Mouse (Mus musculus) testis, adult 10 weeks (tissue): ENCODE results near the gene Tbc1d10c. TPM values are rescaled to one million over a fixed set of nuclear protein-coding genes. Genes with fewer than 3 reads are reported as not detected.

Experiments
- polyA plus RNA-seq: library from polyadenylated mRNA; stranded (reverse); fragments of 350-450 nt; fragmentation: Illumina TruSeq; extraction: RNeasy Lipid Tissue Mini Kit (QIAGEN cat#74804); gene quantifications from one replicate; pipeline ENCODE4 v1.2.3, GENCODE M21; 2014; ENCODE audit warnings: low read depth, low replicate concordance

Gene Tbc1d10c
- polyA plus RNA-seq: not detected

GRCm38 (mm10) chr19:4190831-4191334, at the start of gene Tbc1d10c:
Gene Tbc1d10c (minus strand): TSS chr19:4191284.

DNA sequence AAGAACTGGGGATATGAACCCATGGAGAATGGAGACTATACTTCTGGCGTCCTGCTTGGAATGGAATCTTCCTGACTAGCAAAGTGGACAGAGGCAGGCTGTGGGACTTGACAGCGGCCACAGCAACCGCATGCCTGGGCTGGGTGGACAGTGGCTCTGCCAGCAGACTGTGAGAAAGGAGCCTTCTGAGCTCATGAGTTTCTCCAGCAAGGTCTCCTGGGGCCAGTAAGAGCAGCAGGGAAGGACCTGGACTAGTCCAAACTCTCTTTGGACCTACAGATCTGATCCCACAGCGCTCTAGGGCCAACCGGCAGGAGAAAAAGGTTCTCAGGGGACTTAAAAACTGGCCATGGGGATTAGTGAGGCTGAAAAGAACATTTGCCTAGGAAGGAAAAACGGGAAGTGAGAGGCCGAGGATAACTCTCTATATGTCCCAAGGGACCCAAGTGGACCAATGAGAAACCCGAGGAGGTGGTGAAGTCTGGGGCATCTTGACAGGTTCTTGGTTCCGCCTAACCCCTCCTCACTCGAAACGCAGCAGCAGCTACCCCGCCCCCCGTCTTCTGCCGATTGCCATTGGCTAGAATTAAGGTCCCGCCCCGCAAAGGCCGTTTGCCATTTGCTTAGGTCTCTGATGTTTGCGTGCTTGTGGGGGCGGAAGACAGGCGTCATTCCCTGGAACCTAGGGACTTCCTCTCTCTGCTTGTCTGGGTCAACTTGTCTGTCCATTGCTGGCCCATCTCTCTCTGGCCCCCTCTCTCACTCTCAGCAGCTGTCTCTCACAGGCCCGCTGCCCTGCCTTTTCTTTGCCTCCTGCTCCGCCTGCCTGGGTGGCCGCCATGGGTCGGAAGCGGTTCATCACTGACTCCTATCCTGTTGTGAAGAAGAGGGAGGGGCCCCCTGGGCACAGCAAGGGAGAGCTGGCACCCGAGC, 40.4 kb upstream of the Tbc1d10c start, which contains the start of gene Pold4:
Gene Pold4 (plus strand): TSS at position 647 of the 933 bp plus-strand sequence.

DNA sequence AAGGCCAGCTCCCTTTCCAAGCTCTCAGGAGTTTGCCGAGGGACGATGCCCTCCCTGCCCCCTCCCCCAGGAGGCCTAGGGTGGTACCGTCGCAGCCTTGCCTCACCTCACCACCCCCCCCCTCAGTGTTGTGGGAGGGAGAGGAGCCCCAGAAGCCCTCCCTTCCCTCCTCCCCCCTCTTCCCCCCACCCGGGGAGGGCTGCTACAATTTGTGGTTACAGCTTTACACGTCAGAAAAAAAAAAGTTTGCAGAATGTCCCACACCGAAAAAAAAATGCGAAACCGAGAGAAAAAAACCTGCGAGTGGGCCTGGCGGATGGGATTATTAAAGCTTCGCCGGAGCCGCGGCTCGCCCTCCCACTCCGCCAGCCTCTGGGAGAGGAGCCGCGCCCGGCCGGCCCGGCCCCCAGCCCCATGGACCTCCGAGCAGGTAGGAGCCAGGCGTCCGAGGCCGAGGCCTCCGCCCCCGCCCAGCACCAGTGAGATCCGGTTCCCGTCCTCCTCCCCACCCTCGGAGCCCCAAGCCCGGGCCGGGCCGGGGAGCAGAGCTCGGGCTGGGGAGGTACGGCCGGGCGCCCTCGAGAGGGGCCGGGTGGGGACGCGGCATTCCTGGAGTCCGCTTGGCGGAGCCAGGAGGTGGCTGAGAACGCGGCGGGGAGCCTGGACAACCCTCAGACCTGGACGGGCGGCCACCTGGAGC, 23.1 kb upstream of the Tbc1d10c start, which contains the start of the genes Clcf1 and AC109138.7:
Gene Clcf1 (plus strand): TSS at position 168 of the 700 bp plus-strand sequence.
Gene AC109138.7 (plus strand): TSS at position 287 of the 700 bp plus-strand sequence.

DNA sequence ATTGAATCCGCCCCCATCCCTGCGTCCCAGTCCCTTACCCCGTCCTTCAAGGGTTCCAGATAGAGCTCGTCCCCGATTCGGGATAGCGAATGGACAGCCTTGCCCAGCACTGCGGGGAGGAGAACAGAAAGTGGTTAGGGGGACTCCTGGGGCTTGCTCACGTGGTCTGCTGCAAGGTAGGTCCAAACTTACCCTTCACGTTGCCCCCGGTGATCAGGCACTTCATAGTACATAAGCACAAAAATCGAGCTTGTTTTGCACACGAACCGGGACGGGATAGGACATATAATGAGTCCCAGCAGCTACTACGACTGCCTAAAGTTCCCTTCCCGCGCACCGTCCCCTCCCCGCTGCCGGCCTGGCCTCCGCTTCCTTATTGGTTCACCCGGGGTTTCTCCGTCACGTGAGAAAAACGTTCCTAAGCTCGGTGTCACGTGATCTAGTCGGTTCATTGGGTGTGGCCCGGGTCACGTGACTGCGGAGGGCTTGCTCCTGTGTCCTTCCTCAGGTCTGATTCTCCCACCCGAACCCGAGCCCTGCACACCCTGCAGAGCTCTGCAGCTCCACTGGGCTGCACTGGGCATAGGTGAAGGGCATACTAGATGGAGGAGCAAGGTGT, 10.3 kb upstream of the Tbc1d10c start, which contains the start of gene Rad9a:
Gene Rad9a (minus strand): TSS at position 372 of the 619 bp plus-strand sequence.

GRCm38 (mm10) chr19:4191528-4192250, 605 bp upstream of the Tbc1d10c start, which contains the start of gene Ppp1ca:
Gene Ppp1ca (plus strand): TSS chr19:4192065.

DNA sequence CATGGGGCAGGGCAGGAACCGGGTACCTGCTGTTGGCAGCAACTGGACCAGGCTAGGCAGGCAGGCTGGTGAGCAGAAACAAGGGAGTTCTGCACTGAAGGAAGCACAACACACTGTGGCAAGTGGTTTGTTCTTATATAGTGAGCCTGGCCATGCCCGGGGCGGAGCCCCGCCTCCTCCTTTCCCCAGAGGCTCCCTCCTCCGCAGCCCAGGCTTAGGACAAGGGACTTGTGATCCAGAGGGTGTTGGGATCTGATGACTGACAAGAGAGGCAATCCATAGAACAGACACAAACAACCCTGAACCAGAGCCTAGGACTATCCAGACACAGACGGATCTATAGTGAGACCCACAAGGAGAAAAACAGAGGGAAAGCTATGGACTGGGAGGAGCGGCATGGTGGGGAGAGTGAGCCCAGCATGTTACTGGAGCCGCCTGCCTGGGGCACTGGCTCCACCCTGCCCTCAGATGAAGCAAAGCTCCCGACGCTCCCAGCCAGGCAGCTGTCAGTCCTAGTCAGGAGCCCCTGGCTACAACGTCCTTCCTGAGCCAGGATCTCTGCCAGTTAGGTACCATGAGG, 15.6 kb downstream of the Tbc1d10c start, which contains the start of gene Carns1:
Gene Carns1 (minus strand): TSS at position 112 of the 580 bp plus-strand sequence.

GRCm38 (mm10) chr19:4162646-4163542, 28.2 kb downstream of the Tbc1d10c start, which contains the start of gene Rps6kb2:
Gene Rps6kb2 (minus strand): TSS chr19:4163354.

GRCm38 (mm10) chr19:4153232-4153654, 37.8 kb downstream of the Tbc1d10c start, which contains the start of gene Ptprcap:
Gene Ptprcap (plus strand): TSS chr19:4153604.

DNA sequence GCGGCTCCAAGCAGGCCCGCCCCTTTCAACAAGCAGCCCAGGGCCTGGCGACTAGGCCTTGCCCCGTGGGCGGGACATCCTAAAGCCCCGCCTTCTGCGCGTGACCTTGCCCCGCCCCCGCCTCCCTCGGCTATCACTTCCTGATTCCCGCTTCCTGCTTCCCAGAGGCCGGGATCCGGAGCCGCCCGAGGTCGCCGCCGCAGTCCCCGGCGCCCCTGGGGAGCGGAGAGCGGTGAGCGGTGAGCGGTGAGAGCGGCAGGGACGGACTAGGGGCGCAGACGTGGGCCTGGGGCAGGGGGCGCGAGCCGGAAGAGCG, 42.6 kb downstream of the Tbc1d10c start, which contains the start of gene Coro1b:
Gene Coro1b (plus strand): TSS at position 129 of the 316 bp plus-strand sequence.

DNA sequence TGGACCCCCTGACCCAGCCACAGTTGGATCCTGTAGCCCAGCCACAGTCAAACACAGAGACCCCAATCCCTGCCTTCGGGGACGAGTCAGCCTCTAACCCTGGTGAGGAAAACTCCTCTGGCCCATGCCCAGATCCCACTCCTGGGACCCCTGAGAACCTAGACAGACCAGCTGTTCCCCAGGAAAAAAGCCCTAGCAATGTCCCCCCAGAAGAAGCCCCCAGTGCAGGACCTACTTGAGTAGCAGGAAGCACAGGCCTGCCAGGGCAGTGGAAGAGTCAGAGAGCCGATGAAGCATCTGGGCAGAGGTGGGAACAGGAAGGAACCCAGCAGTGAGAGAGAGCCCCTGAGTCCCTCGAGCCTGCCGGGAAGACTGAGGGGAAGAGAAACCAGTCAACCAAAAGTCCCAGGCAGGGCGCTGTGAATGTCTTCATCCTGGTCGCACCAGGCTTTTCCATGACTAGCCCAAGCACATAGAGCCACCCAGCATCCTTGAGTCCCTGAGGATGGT, 47.3 kb downstream of the Tbc1d10c start, which contains the start of gene Cabp4:
Gene Cabp4 (minus strand): TSS at position 275 of the 510 bp plus-strand sequence.

GRCm38 (mm10) chr19:4139446-4139845, 51.6 kb downstream of the Tbc1d10c start, which contains the start of gene Gpr152:
Gene Gpr152 (plus strand): TSS chr19:4139787.

Other genes with a start within 250 kb of the Tbc1d10c start
- gene Aldh3b3, start 232.6 kb downstream of the Tbc1d10c start, polyA plus RNA-seq: 0.28 TPM
- 2.5 TPM for gene Aldh3b2, start 219.0 kb downstream of the Tbc1d10c start, polyA plus RNA-seq
- gene Acy3, start 204.7 kb downstream of the Tbc1d10c start, polyA plus RNA-seq: 0.48 TPM
- gene Tbx10, start 198.5 kb downstream of the Tbc1d10c start, polyA plus RNA-seq: not detected
- gene Nudt8, start 190.7 kb downstream of the Tbc1d10c start, polyA plus RNA-seq: not detected
- not detected for gene Gm49405, start 190.7 kb downstream of the Tbc1d10c start, polyA plus RNA-seq
- not detected for gene Doc2g, start 188.0 kb downstream of the Tbc1d10c start, polyA plus RNA-seq
- 5.9 TPM for gene Ndufv1, start 178.5 kb downstream of the Tbc1d10c start, polyA plus RNA-seq
- 5.3 TPM for gene Gstp1, start 153.3 kb downstream of the Tbc1d10c start, polyA plus RNA-seq
- not detected for gene Gstp2, start 145.3 kb downstream of the Tbc1d10c start, polyA plus RNA-seq
- not detected for gene Gstp3, start 131.7 kb downstream of the Tbc1d10c start, polyA plus RNA-seq
- gene Cabp2, start 109.7 kb downstream of the Tbc1d10c start, polyA plus RNA-seq: not detected
- gene Cdk2ap2, start 94.1 kb downstream of the Tbc1d10c start, polyA plus RNA-seq: 1.1 TPM
- gene Pitpnm1, start 91.3 kb downstream of the Tbc1d10c start, polyA plus RNA-seq: 0.81 TPM
- gene Aip, start 65.4 kb downstream of the Tbc1d10c start, polyA plus RNA-seq: 0.62 TPM
- gene Gpr152, start 51.5 kb downstream of the Tbc1d10c start, polyA plus RNA-seq: not detected
- 0.14 TPM for gene Cabp4, start 47.3 kb downstream of the Tbc1d10c start, polyA plus RNA-seq
- 16.9 TPM for gene Coro1b, start 42.7 kb downstream of the Tbc1d10c start, polyA plus RNA-seq
- gene Ptprcap, start 37.7 kb downstream of the Tbc1d10c start, polyA plus RNA-seq: 1.9 TPM
- 0.71 TPM for gene Rps6kb2, start 27.9 kb downstream of the Tbc1d10c start, polyA plus RNA-seq
- 0.43 TPM for gene Carns1, start 15.8 kb downstream of the Tbc1d10c start, polyA plus RNA-seq
- gene Ppp1ca, start 781 bp upstream of the Tbc1d10c start, polyA plus RNA-seq: 15.9 TPM
- gene Rad9a, start 10.4 kb upstream of the Tbc1d10c start, polyA plus RNA-seq: 1.2 TPM
- gene Clcf1, start 23.0 kb upstream of the Tbc1d10c start, polyA plus RNA-seq: 0.20 TPM
- not detected for gene AC109138.7, start 23.1 kb upstream of the Tbc1d10c start, polyA plus RNA-seq
- not detected for gene Pold4, start 40.6 kb upstream of the Tbc1d10c start, polyA plus RNA-seq
- gene Ssh3, start 77.9 kb upstream of the Tbc1d10c start, polyA plus RNA-seq: 0.39 TPM
- gene Ankrd13d, start 91.9 kb upstream of the Tbc1d10c start, polyA plus RNA-seq: not detected
- 3.2 TPM for gene Grk2, start 114.9 kb upstream of the Tbc1d10c start, polyA plus RNA-seq
- 49.2 TPM for gene Kdm2a, start 207.0 kb upstream of the Tbc1d10c start, polyA plus RNA-seq
- 0.31 TPM for gene Rhod, start 248.1 kb upstream of the Tbc1d10c start, polyA plus RNA-seq